Mouse (Mus musculus): ENCODE results near the gene Ugt1a5. TPM values are rescaled to one million over a fixed set of nuclear protein-coding genes. Genes with fewer than 3 reads are reported as not detected.
"Not testable (repeated sequence)": the region's sequence is repeated elsewhere in the genome, so short reads cannot be mapped to it uniquely, and the experiment has no call there.

Gene Ugt1a5
- polyA plus RNA-seq, 1 experiment from 2014 or later, result not detected

GRCm38 (mm10) chr1:88158430-88158829 is 7.4 kb upstream of the Ugt1a5 start:
- WGBS, result 74% methylated on average over 2 of the region's 2 CpGs
- DNase-seq (ENCODE audit: low spot score), result no peak
- ATAC-seq (ENCODE audit: low read depth), result no peak
- no peaks in the 10 kb centered on the region for H3K36me3 ChIP-seq (ENCODE audit: control insufficient read depth, insufficient read depth, low read length)
- no peaks in the 10 kb centered on the region for H3K27me3 ChIP-seq (replicated peaks; ENCODE audit: control insufficient read depth, insufficient read depth, low read length)
- H3K9ac ChIP-seq (ENCODE audit: low read depth, low read length), result no peak overlapping the region
- no peak overlapping the region for H3K4me2 ChIP-seq (ENCODE audit: low read depth, low read length)
- H3K4me1 ChIP-seq (ENCODE audit: control insufficient read depth, insufficient read depth, low read length), result no peaks in the 10 kb centered on the region
- H3K4me3 ChIP-seq (ENCODE audit: low read depth, low read length), result no peak overlapping the region
- no peaks in the 10 kb centered on the region for H3K9me3 ChIP-seq (ENCODE audit: control insufficient read depth, low read length)
- H3K27ac ChIP-seq (replicated peaks; ENCODE audit: low read depth, low read length), result no peak overlapping the region

- WGBS, result 92% methylated on average over 5 of the region's 7 CpGs
- not testable (repeated sequence) for H3K27me3 ChIP-seq (replicated peaks; ENCODE audit: control insufficient read depth, insufficient read depth, low read length); H3K9me3 ChIP-seq (ENCODE audit: control insufficient read depth, low read length); H3K4me3 ChIP-seq (ENCODE audit: low read depth, low read length); ATAC-seq (ENCODE audit: low read depth); H3K27ac ChIP-seq (replicated peaks; ENCODE audit: low read depth, low read length); DNase-seq (ENCODE audit: low spot score); H3K4me1 ChIP-seq (ENCODE audit: control insufficient read depth, insufficient read depth, low read length); H3K9ac ChIP-seq (ENCODE audit: low read depth, low read length); H3K4me2 ChIP-seq (ENCODE audit: low read depth, low read length); H3K36me3 ChIP-seq (ENCODE audit: control insufficient read depth, insufficient read depth, low read length)
Measured at GRCm38 (mm10) chr1:88172190-88172589, 6.4 kb downstream of the Ugt1a5 start.

GRCm38 (mm10) chr1:88179657-88180056 is 13.8 kb downstream of the Ugt1a5 start:
- 73% methylated on average over 1 of the region's 1 CpGs for WGBS
- Histone ChIP-seq H3K27ac (replicated peaks; ENCODE audit: low read depth, low read length) (no peak overlapping the region), H3K9me3 (ENCODE audit: control insufficient read depth, low read length) (peaks cover 21% of the 10 kb centered on the region), H3K4me1 (ENCODE audit: control insufficient read depth, insufficient read depth, low read length) (no peaks in the 10 kb centered on the region), H3K4me2 (ENCODE audit: low read depth, low read length) (no peak overlapping the region), H3K9ac (ENCODE audit: low read depth, low read length) (no peak overlapping the region), H3K4me3 (ENCODE audit: low read depth, low read length) (no peak overlapping the region), H3K27me3 (replicated peaks; ENCODE audit: control insufficient read depth, insufficient read depth, low read length) (no peaks in the 10 kb centered on the region), H3K36me3 (ENCODE audit: control insufficient read depth, insufficient read depth, low read length) (no peaks in the 10 kb centered on the region)
- ATAC-seq (ENCODE audit: low read depth) (no peak), DNase-seq (ENCODE audit: low spot score) (no peak)

GRCm38 (mm10) chr1:88186325-88186935 is 20.6 kb downstream of the Ugt1a5 start:
- 85% methylated on average over 5 of the region's 5 CpGs for WGBS
- Histone ChIP-seq H3K4me3 (ENCODE audit: low read depth, low read length) (no peak overlapping the region), H3K27me3 (replicated peaks; ENCODE audit: control insufficient read depth, insufficient read depth, low read length) (no peaks in the 10 kb centered on the region), H3K9ac (ENCODE audit: low read depth, low read length) (no peak overlapping the region), H3K9me3 (ENCODE audit: control insufficient read depth, low read length) (0 out of 2 replicates have a peak, but pooled peaks cover 3% of the 10 kb centered on the region), H3K4me1 (ENCODE audit: control insufficient read depth, insufficient read depth, low read length) (no peaks in the 10 kb centered on the region), H3K27ac (replicated peaks; ENCODE audit: low read depth, low read length) (no peak overlapping the region), H3K4me2 (ENCODE audit: low read depth, low read length) (no peak overlapping the region), H3K36me3 (ENCODE audit: control insufficient read depth, insufficient read depth, low read length) (no peaks in the 10 kb centered on the region)
- DNase-seq (ENCODE audit: low spot score), result no peak
- no peak for ATAC-seq (ENCODE audit: low read depth)

- Histone ChIP-seq H3K4me2 (ENCODE audit: low read depth, low read length) (no peak overlapping the region), H3K9me3 (ENCODE audit: control insufficient read depth, low read length) (0 out of 2 replicates have a peak, but pooled peaks cover 3% of the 10 kb centered on the region), H3K27ac (replicated peaks; ENCODE audit: low read depth, low read length) (no peak overlapping the region), H3K27me3 (replicated peaks; ENCODE audit: control insufficient read depth, insufficient read depth, low read length) (no peaks in the 10 kb centered on the region), H3K36me3 (ENCODE audit: control insufficient read depth, insufficient read depth, low read length) (no peaks in the 10 kb centered on the region), H3K4me1 (ENCODE audit: control insufficient read depth, insufficient read depth, low read length) (no peaks in the 10 kb centered on the region), H3K4me3 (ENCODE audit: low read depth, low read length) (no peak overlapping the region), H3K9ac (ENCODE audit: low read depth, low read length) (no peak overlapping the region)
- WGBS, result 83% methylated on average over 3 of the region's 3 CpGs
- DNase-seq (ENCODE audit: low spot score) (no peak), ATAC-seq (ENCODE audit: low read depth) (no peak)
Measured at GRCm38 (mm10) chr1:88192136-88192535, 26.3 kb downstream of the Ugt1a5 start.

- DNase-seq (ENCODE audit: low spot score), result no peak
- Histone ChIP-seq H3K36me3 (ENCODE audit: control insufficient read depth, insufficient read depth, low read length) (no peaks in the 10 kb centered on the region), H3K27me3 (replicated peaks; ENCODE audit: control insufficient read depth, insufficient read depth, low read length) (no peaks in the 10 kb centered on the region), H3K4me2 (ENCODE audit: low read depth, low read length) (no peak overlapping the region), H3K27ac (replicated peaks; ENCODE audit: low read depth, low read length) (no peak overlapping the region), H3K9me3 (ENCODE audit: control insufficient read depth, low read length) (no peaks in the 10 kb centered on the region), H3K9ac (ENCODE audit: low read depth, low read length) (no peak overlapping the region), H3K4me3 (ENCODE audit: low read depth, low read length) (no peak overlapping the region), H3K4me1 (ENCODE audit: control insufficient read depth, insufficient read depth, low read length) (no peaks in the 10 kb centered on the region)
- WGBS, result 91% methylated on average over 1 of the region's 1 CpGs
- ATAC-seq (ENCODE audit: low read depth), result no peak
Measured at GRCm38 (mm10) chr1:88195687-88196086, 29.9 kb downstream of the Ugt1a5 start.

- DNase-seq (ENCODE audit: low spot score) (no peak), ATAC-seq (ENCODE audit: low read depth) (no peak)
- Histone ChIP-seq H3K4me3 (ENCODE audit: low read depth, low read length) (no peak overlapping the region), H3K9me3 (ENCODE audit: control insufficient read depth, low read length) (no peaks in the 10 kb centered on the region), H3K27me3 (replicated peaks; ENCODE audit: control insufficient read depth, insufficient read depth, low read length) (no peaks in the 10 kb centered on the region), H3K9ac (ENCODE audit: low read depth, low read length) (no peak overlapping the region), H3K27ac (replicated peaks; ENCODE audit: low read depth, low read length) (no peak overlapping the region), H3K4me1 (ENCODE audit: control insufficient read depth, insufficient read depth, low read length) (no peaks in the 10 kb centered on the region), H3K36me3 (ENCODE audit: control insufficient read depth, insufficient read depth, low read length) (no peaks in the 10 kb centered on the region), H3K4me2 (ENCODE audit: low read depth, low read length) (no peak overlapping the region)
- 62% methylated on average over 3 of the region's 3 CpGs for WGBS
Measured at GRCm38 (mm10) chr1:88197443-88197842, 31.6 kb downstream of the Ugt1a5 start.

- ATAC-seq (ENCODE audit: low read depth) (no peak), DNase-seq (ENCODE audit: low spot score) (no peak)
- no peaks in the 10 kb centered on the region; the same call in 1 of the 2 replicates for H3K4me1 ChIP-seq (ENCODE audit: control insufficient read depth, insufficient read depth, low read length)
- no peaks in the 10 kb centered on the region for H3K27me3 ChIP-seq (replicated peaks; ENCODE audit: control insufficient read depth, insufficient read depth, low read length)
- no peak overlapping the region for H3K27ac ChIP-seq (replicated peaks; ENCODE audit: low read depth, low read length)
- H3K4me2 ChIP-seq (ENCODE audit: low read depth, low read length), result no peak overlapping the region
- 42% methylated on average over 2 of the region's 2 CpGs for WGBS
- H3K4me3 ChIP-seq (ENCODE audit: low read depth, low read length), result no peak overlapping the region
- no peak overlapping the region for H3K9ac ChIP-seq (ENCODE audit: low read depth, low read length)
- H3K9me3 ChIP-seq (ENCODE audit: control insufficient read depth, low read length), result peaks cover 16% of the 10 kb centered on the region
- H3K36me3 ChIP-seq (ENCODE audit: control insufficient read depth, insufficient read depth, low read length), result no peaks in the 10 kb centered on the region
Measured at GRCm38 (mm10) chr1:88199996-88200395, 34.2 kb downstream of the Ugt1a5 start.

GRCm38 (mm10) chr1:88200456-88200855 is 34.6 kb downstream of the Ugt1a5 start, which contains the start of gene Ugt1a2:
TSS of gene Ugt1a2 (plus strand) at chr1:88200601.
- WGBS, result 82% methylated on average over 7 of the region's 7 CpGs
- no peak within 1 kb of the TSS for H3K4me3 ChIP-seq (ENCODE audit: low read depth, low read length)
- H3K4me2 ChIP-seq (ENCODE audit: low read depth, low read length), result no peak within 1 kb of the TSS
- H3K9ac ChIP-seq (ENCODE audit: low read depth, low read length), result no peak within 1 kb of the TSS
- peaks cover 17% of the 10 kb centered on the region for H3K9me3 ChIP-seq (ENCODE audit: control insufficient read depth, low read length)
- no peaks in the 10 kb centered on the region for H3K27me3 ChIP-seq (replicated peaks; ENCODE audit: control insufficient read depth, insufficient read depth, low read length)
- H3K27ac ChIP-seq (replicated peaks; ENCODE audit: low read depth, low read length), result no peak within 1 kb of the TSS
- ATAC-seq (ENCODE audit: low read depth) (no peak), DNase-seq (ENCODE audit: low spot score) (no peak)
- no peaks in the 10 kb centered on the region for H3K36me3 ChIP-seq (ENCODE audit: control insufficient read depth, insufficient read depth, low read length)
- no peaks in the 10 kb centered on the region; the same call in 1 of the 2 replicates for H3K4me1 ChIP-seq (ENCODE audit: control insufficient read depth, insufficient read depth, low read length)

Measured in embryonic facial prominence, embryonic 14.5 days (tissue).